Mouse (Mus musculus) cortical plate, adult 2 months (tissue): ENCODE results near the gene Fam155a.

Experiments used
- CTCF ChIP-seq: fragments of 200-500 bp; IDR thresholded peaks from 2 replicates; pipeline ENCODE4 v1.5.1; 2011; ENCODE audit warnings: mild to moderate bottlenecking, control low read depth, low read length; ENCODE audit not compliant: insufficient read depth; ENCODE audit errors: extremely low read depth
- POLR2A ChIP-seq: fragments of 200-500 bp; IDR thresholded peaks from 2 replicates; pipeline ENCODE4 v1.6.1; 2011; ENCODE audit warnings: mild to moderate bottlenecking, low read length, control low read depth; ENCODE audit not compliant: insufficient read depth; ENCODE audit errors: extremely low read depth

DNA sequence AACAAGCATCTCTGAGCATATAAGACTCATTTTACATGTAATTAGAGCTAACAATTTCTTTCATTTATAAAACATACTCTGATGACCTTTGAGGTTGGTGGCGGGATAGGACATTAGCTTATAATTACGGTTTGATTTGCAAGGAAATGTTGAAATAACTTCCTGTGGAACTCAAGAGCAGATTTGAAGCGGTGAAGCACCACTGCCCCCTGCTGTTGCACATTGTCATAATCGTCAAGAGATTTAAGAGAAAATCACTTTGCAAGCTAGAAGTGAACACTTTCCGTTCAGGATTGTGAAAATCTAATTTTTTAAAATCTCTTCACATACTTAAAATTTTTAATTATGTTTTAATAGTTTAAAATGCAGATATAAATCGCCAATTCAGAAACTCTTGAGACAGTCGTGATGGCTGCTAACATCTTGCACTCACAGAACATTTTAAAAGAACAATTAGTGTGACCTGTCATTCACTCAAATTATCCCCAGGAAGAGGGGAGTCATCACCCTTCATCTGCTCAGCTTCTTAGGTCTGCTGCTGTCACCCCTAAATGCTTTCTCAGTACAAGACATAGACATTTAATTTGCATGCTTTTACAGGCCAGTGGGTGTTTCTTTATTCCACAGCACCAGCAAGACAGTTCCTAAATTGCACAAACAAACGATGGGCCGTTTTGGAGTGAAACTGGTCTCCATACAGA lies 595.9 kb downstream of the Fam155a start:
- TF ChIP-seq POLR2A (no peak), CTCF (peak; percentile 93)
